Mouse (Mus musculus) adrenal gland, adult 8-10 months (tissue): ENCODE measurements around the gene Tspan33. TPM values are rescaled to one million over a fixed set of nuclear protein-coding genes. Genes with fewer than 3 reads are reported as not detected.
"Not testable (repeated sequence)": the region's sequence is repeated elsewhere in the genome, so short reads cannot be mapped to it uniquely, and the experiment has no call there.

Experiments
- DNase-seq: peaks from one replicate; pipeline ENCODE4 v3.0.0; 2022
- total RNA-seq, 4 experiments: library from RNA; stranded (reverse); gene quantifications; 2 replicates each; pipeline ENCODE4 v1.2.4; 2022

The Tspan33 gene
- total RNA-seq, 4 experiments from 2014 or later: 2.7 to 4.9 (median 3.8) TPM

GRCm38 (mm10) chr6:29756476-29756875 lies 62.5 kb downstream of the Tspan33 start:
- peak; percentile 33 for DNase-seq

- DNase-seq: peak; percentile 55
These were observed 64.4 kb downstream of the Tspan33 start for GRCm38 (mm10) chr6:29758417-29758816.

- DNase-seq: no peak
These were observed 65.1 kb downstream of the Tspan33 start for GRCm38 (mm10) chr6:29759012-29759679.

- DNase-seq: not testable (repeated sequence)
These were observed 66.4 kb downstream of the Tspan33 start for GRCm38 (mm10) chr6:29760397-29760796.

GRCm38 (mm10) chr6:29761282-29761681 lies 67.3 kb downstream of the Tspan33 start:
- DNase-seq: no peak

GRCm38 (mm10) chr6:29762524-29762923 lies 68.5 kb downstream of the Tspan33 start:
- no peak for DNase-seq

GRCm38 (mm10) chr6:29766874-29767273 lies 72.9 kb downstream of the Tspan33 start:
- no peak for DNase-seq

Other genes starting within 250 kb of the Tspan33 start
- gene Atp6v1f, start 226.5 kb upstream of the Tspan33 start, total RNA-seq: 100 to 1,000 TPM; 218 to 251 (median 230) TPM
- gene Atp6v1fnb, start 222.8 kb upstream of the Tspan33 start, total RNA-seq: 1 to 10 TPM in 1 of 4 experiments, under 1 TPM in 2, not detected in 1; 0.38 to 1.5 (median 0.91) TPM
- gene Kcp, start 186.3 kb upstream of the Tspan33 start, total RNA-seq: 1 to 10 TPM; 1.7 to 2.5 (median 1.8) TPM
- gene Irf5, start 167.6 kb upstream of the Tspan33 start, total RNA-seq: 1 to 10 TPM; 5.1 to 7.8 (median 7.7) TPM
- 10 to 100 TPM; 48.3 to 65.6 (median 61.3) TPM for gene Tnpo3, start 84.3 kb upstream of the Tspan33 start, total RNA-seq
- 10 to 100 TPM; 43.4 to 55.3 (median 50.2) TPM for gene Smo, start 41.3 kb downstream of the Tspan33 start, total RNA-seq
- 100 to 1,000 TPM; 100 to 281 (median 173) TPM for gene Ahcyl2, start 73.8 kb downstream of the Tspan33 start, total RNA-seq
- 1 to 10 TPM; 1.2 to 2.0 (median 1.7) TPM for gene Strip2, start 222.8 kb downstream of the Tspan33 start, total RNA-seq